In the genomic region with DNA sequence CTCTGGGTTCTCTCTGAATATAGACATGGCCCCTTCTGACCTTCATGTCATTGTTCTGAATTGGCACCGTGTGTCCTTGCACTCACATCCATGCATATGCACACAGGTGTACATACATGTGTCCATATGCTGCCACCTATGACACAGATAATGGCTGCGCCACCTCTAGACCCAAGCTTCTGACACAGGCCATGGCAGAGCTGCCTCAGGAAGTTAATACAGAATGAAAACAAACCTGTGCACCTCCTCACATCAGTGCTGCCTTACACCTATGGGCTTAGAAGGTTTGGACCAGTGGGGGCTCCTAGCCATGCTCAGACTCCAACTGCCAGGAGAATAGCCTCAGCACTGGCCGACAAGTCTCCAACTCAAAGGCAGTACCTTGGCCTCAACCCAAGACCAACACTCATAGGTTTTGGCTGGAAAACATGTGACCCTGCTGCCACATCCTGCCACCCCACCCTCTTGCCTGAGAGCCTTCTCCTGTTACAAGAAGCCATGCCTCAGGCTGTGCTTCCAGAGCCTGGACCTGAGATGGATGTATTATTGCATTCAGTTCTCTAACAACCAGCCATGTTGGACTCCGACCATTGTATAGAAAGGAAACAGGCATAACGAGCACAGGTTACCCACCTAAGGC, we compare ENCODE assay signal across 11 mouse cellular contexts. TPM values are rescaled to one million over a fixed set of nuclear protein-coding genes. Genes with fewer than 3 reads are reported as not detected.
A peak's percentile ranks its signal among the peaks of the same experiment; 100 is the strongest.
DNase-seq lines count a peak whose midpoint lies in the region; ATAC-seq lines count a peak whose summit lies in the region.
"Had no signal": no experiment of that assay in that cellular context is flagged by ENCODE, and none has a peak within 500 bp of the region (broad histone marks: within the 10 kb centered on the region; RNA-seq: fewer than 3 reads in every experiment).

No protein-coding gene starts in this region.

- intact Hi-C loops in heart, postnatal 14 days (cut with DNase I), result no loop called here

- no peak overlapping the region for H3K4me2 ChIP-seq in heart, embryonic 12.5 days
- H3K4me2 ChIP-seq: embryonic facial prominence, embryonic 12.5 days; midbrain, embryonic 13.5 days had no signal

- H3K27ac ChIP-seq in heart, embryonic 12.5 days (ENCODE audit: poor library complexity, severe bottlenecking), result no peak overlapping the region; the same call in 1 of the 2 replicates
- H3K27ac ChIP-seq: embryonic facial prominence, embryonic 12.5 days; midbrain, embryonic 13.5 days had no signal

- 77% methylated on average over 5 of the region's 5 CpGs for WGBS in heart, embryonic 12.5 days

- H3K9me3 ChIP-seq in heart, embryonic 12.5 days (replicated peaks), result no peaks in the 10 kb centered on the region
- H3K9me3 ChIP-seq: embryonic facial prominence, embryonic 12.5 days; midbrain, embryonic 13.5 days had no signal

- no peak overlapping the region for H3K4me3 ChIP-seq in heart, embryonic 12.5 days
- H3K4me3 ChIP-seq: embryonic facial prominence, embryonic 12.5 days; midbrain, embryonic 13.5 days had no signal

- H3K27me3 ChIP-seq in heart, embryonic 12.5 days (replicated peaks), result no peaks in the 10 kb centered on the region
- H3K27me3 ChIP-seq: embryonic facial prominence, embryonic 12.5 days; midbrain, embryonic 13.5 days had no signal

- peak; percentile 97 for DNase-seq in heart, adult 11 months
- DNase-seq in heart, postnatal 14 days, result no peak
- peak; percentile 93 for DNase-seq in 416B (ENCODE audit: low read depth)
- DNase-seq in lung, postnatal 14 days, result peak; percentile 40
- DNase-seq in cerebellum, adult 8-10 months, result no peak
- no peak for DNase-seq in right cerebral cortex, postnatal 25 days
- DNase-seq in cerebellum, postnatal 25 days, result no peak
- DNase-seq: retina, postnatal 1 day had no signal

- peaks cover 23% of the 10 kb centered on the region for H3K4me1 ChIP-seq in heart, embryonic 12.5 days (replicated peaks)
- H3K4me1 ChIP-seq: embryonic facial prominence, embryonic 12.5 days had no signal

- H3K9ac ChIP-seq in heart, embryonic 12.5 days, result no peak overlapping the region
- H3K9ac ChIP-seq: embryonic facial prominence, embryonic 12.5 days; midbrain, embryonic 13.5 days had no signal

- ATAC-seq in heart, embryonic 12.5 days (ENCODE audit: insufficient number of reproducible peaks, low FRiP score), result peak; percentile 79
- ATAC-seq: midbrain, embryonic 13.5 days had no signal

- H3K36me3 ChIP-seq in heart, embryonic 12.5 days, result no peaks in the 10 kb centered on the region
- H3K36me3 ChIP-seq: embryonic facial prominence, embryonic 12.5 days; midbrain, embryonic 13.5 days had no signal

RNA-seq across cellular contexts. Expression of gene Tnfrsf1b, which starts 17.0 kb away (rescaled TPM):
- total RNA-seq in heart, postnatal 14 days (2021), result 1 to 10 TPM; 5.5 to 6.3 TPM
- 3.8 and 4.1 TPM in 2 replicates for polyA plus RNA-seq in heart, embryonic 12.5 days (2016; fragmentation: Nextera tagmentation; extraction: Ambion mirVana)

RNA-seq across cellular contexts. Expression of gene Vps13d, which starts 34.8 kb away (rescaled TPM):
- total RNA-seq in heart, postnatal 14 days (2021), result 10 to 100 TPM; 72.5 to 74.9 TPM
- polyA plus RNA-seq in heart, embryonic 12.5 days (2016; fragmentation: Nextera tagmentation; extraction: Ambion mirVana), result 7.6 and 9.5 TPM in 2 replicates

Comparison
In these comparisons a context has a peak if more than half of its experiments do, and no peak if none do; other contexts are left out.
1. DNase-seq: peak in heart, adult 11 months (single experiment), 416B (single experiment) and lung, postnatal 14 days (single experiment); none in heart, postnatal 14 days (0 of 2), cerebellum, adult 8-10 months (single experiment), right cerebral cortex, postnatal 25 days (single experiment) and cerebellum, postnatal 25 days (0 of 2).